Mouse (Mus musculus): ENCODE measurements around the gene Amd1.

Gene Amd1

GRCm38 (mm10) chr10:40302140-40302985, at the start of gene Amd1:
Gene Amd1 (minus strand): TSS chr10:40302186.
- DNase-seq = peak; percentile 100

- no peak for DNase-seq
These were observed 49.2 kb upstream of the Amd1 start for GRCm38 (mm10) chr10:40351156-40351555.

DNA sequence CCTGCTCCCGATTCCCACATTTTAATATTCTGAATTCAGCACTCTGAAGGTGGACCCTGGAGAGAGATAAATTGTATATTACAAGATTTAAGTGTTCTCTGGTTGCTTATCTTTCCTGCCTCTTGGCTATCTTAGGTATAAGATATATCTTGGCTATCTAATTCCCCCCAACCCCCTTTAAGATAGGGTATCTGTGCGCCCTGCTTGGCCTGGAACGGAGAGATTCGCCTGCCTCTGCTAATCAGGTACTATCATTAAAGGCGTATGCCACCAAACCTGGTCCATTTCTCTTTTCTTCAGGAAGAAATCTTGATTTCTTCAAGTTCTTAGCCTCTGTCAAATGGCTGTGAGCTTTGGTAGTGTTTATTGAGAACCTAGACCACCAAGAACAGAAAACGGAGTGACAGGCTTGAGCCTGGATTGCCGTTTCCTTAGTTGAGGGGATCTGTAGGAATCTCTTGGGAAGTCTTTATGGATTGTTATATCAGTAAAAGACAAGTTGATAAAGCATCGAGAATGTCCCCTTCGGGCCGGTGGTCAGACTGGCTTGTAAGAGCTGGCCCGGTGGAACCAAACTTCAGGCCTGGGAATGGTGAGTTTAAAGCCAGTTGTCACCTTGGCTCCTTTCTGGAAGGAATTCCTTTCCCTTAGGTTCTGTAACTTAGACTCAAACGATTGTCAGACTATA, 48.4 kb upstream of the Amd1 start:
- DNase-seq = no peak

- no peak for DNase-seq
These were observed 47.7 kb upstream of the Amd1 start for GRCm38 (mm10) chr10:40349631-40350177.

GRCm38 (mm10) chr10:40348566-40349536, 46.9 kb upstream of the Amd1 start:
- DNase-seq = peak; percentile 99

- peak; percentile 24 for DNase-seq
These were observed 45.5 kb upstream of the Amd1 start for GRCm38 (mm10) chr10:40347461-40347954.

DNA sequence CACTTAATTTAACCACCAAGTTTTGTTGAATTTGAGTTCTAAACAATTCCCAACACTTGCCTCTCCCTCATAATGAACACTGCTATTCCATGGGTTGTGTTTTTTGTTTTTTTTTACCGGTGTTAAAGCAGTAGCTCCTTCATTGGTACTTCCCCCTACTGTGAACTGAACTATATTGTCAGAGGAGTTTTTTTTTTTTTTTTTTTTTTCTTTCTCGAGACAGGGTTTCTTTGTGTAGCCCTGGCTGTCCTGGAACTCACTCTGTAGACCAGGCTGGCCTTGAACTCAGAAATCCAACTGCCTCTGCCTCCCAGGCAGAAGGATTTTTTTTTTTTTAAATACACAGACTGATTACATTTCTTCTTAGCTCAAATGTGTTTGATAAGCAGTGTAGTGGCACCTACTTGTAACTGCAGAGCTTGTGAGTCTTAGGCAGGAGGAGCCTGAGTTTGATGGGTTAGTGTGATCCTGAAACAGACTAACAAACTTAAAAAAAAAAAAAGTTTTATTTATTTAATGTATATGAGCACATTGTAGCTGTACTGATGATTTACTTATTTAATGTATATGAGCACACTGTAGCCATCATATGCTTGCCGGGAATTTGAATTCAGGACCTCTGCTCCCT, 44.9 kb upstream of the Amd1 start:
- no peak for DNase-seq

GRCm38 (mm10) chr10:40342036-40342435, 40.0 kb upstream of the Amd1 start:
- no peak for DNase-seq

DNA sequence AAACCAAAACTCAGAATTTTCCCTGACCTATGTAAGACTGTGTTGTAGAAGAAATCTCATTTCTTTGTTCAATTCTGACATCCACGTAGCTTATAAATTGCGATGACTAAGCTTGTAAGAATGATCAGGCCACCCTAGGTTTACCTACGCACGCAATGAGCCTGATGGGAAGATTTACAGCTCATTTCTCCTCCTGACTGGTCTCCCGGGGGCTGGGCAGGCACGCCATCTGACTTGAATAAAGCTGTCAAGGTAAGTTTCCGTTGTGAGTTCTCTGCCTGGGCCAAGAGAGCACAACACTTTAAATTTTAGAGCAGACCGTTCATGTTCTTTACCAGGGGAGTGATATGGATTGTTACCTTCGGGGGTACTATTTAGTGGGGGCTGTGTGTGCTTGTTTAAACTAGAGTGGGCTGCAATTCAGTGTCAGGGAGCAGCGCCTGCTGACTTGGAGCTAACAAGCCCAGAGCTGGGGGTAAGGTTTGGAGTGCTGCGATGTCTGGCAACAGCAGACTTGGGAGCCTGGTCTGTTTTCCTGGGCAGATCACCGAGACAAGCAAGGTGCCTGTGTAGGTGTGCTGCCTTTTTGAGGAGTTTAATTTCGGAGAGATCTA, 37.5 kb upstream of the Amd1 start, which contains the start of gene Cdk19:
Cdk19 (plus strand) TSS at position 214 of the 614 bp plus-strand sequence.
- no peak for DNase-seq

GRCm38 (mm10) chr10:40332864-40333263, 30.9 kb upstream of the Amd1 start:
- DNase-seq = no peak

GRCm38 (mm10) chr10:40330262-40330661, 28.3 kb upstream of the Amd1 start:
- DNase-seq = no peak

DNA sequence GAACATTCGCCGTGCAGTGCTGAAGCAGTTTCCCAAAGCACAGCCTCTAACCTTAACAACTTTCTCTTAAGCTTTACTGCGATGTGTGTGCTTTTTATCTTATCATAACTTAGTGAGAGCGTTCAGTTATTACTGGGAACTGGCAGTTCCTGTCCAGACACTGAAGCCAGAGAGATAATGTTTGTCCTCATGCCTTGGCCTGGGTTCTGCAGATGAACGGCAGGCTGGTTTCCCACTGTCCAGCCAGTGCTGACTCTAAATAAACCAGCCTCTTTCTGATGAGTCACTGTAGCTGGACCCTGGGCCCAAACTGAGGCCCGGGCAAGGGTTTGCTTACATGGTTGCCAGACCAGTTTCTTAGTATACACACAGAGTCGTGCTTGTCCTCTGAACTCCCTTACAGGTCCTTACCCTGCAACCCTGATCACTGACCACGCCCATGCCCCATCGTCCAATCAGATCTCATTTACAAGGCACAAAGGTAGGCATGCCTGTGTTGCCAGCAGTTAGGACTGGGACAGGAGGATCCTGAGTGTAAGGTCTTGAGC, 26.1 kb upstream of the Amd1 start:
- no peak for DNase-seq

DNA sequence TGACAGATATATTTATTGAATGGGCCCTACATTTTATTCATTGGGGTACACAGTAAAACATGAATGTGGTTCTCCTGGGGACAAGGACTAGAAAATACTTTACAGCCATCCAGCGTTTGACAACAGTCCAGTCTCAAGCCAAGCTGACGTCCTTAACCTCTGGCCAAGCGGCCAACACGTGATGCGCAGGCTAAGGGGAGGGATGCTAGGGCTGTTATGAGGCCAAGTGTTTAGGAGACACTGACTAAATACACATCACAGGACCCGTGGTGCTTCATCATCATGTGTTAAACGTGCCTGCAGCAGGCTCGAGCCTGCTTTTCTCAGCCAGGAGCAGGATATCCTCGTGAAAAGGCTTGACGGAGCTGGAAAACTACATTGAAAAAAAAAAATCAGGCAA, 18.3 kb upstream of the Amd1 start:
- DNase-seq = no peak

DNA sequence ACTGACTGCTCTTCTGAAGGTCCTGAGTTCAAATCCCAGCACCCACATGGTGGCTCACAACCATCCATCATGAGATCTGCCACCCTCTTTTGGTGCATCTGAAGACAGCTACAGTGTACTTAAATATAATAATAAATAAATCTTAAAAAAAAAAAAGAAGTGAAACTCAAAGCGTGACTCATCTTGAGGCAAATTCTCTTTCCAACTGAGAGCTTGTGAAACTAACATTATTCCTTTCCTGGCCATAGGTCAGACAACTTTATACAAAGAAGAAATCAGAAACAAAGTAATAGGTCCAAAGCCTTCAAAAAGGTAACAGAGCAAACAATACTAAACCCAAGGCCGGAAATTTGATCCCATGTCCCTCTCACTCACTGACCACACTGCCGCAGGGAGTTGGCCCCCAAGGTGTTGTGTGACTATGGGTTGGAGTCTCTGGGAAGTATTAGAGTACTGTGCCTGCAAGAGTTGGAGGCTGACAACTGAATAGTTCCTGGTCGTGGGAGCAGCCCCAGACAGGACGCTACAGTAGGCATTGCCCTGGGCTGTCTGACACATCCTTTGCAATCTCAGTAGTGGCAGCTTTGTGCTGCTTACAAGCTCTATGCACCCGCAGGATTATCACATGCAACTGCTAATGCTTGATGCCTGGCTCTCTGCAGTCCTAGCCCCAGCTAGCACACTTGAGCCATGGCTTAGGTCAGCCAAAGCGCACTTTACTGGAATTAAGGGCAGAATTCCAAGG, 15.0 kb upstream of the Amd1 start:
- no peak for DNase-seq

DNA sequence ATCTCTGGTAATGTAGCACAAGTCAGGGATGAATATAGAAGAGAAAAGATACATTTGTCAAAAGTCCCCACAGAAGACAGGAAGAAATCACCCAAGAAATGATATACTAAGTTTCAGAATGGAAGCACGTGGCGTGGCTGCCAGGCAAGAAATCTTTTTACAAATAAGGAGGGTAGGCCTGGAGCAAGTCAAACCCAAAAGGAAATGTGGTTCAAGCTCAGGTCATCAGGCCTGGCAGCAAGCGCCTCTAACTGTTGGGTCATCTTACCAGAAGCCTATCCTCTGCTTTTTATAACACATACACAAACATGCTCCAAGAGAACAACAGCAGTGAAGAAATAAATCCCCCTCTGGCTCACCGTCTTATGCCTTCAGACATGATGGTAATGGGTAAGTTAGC, 10.8 kb upstream of the Amd1 start:
- DNase-seq = no peak

DNA sequence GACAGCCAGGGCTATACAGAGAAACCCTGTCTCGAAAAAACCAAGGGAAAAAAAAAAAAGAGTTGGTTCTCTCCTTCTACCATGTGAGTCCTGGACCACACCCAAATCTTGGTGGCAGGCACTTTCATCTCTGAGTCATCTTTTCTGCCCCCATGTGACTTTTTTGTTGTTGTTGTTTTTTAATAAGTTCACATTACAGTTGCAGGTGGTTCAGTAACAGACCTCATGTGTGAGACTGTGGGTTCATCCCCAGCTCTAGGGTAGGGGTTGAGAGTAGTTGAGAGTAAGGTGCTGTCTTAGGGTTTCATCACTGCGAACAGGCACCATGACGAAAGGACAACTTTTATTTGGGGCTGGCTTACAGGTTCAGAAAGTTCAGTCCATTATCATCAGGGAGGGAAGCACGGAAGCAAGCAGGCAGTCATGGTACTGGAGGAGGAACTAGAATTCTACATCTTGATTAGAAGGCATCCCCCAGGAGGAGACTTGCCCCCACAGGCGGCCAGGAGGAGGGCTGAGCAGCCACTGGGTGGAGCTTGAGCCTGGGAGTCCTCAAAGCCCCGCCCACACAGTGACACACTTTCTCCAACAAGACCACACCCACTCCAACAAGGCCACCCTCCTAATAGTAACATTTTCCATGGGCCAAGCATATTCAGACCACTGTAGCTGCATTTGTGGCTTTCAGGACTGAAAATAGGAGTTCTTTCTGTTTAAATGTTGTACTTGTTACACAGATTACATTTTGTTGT, 8.1 kb upstream of the Amd1 start:
- DNase-seq = no peak

DNA sequence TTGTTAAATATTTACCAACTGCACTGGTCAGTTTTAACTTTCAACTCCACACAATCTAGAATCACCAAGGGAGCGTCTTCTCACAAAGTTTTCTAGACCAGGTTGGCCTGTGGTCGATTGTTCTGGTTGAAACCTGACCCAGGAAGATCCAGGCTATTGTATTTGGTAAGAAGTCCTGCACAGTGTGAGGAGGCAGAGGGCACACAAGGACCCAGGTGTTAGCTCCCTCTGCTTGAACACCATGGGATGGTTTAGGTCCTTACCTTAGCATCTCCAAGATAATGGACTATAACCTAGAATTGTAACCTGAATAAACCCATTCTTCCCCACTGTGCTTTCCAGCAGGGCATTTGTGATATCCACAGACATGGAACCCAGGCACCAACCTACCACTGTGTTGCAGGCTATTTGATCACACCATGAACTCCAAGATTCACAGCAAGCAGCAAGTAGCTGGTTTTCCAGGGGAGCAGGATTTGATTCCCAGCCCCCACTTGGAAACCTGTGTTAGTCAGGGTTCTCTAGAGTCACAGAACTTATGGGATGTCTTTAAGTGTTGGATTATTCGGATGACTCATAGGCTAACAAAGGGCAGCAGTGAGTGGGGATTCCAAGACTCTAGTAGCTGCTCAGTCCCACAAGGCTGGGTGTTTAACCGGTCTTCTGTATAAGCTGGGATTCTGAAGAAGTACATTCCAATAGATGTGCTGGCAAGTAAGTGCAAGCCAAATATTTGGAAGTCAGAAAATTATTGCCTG, 6.0 kb upstream of the Amd1 start:
- no peak for DNase-seq

- no peak for DNase-seq
These were observed 4.0 kb upstream of the Amd1 start for GRCm38 (mm10) chr10:40305989-40306388.
